Comparison of ENCODE assay signal across 9 mouse cellular contexts in the genomic region with DNA sequence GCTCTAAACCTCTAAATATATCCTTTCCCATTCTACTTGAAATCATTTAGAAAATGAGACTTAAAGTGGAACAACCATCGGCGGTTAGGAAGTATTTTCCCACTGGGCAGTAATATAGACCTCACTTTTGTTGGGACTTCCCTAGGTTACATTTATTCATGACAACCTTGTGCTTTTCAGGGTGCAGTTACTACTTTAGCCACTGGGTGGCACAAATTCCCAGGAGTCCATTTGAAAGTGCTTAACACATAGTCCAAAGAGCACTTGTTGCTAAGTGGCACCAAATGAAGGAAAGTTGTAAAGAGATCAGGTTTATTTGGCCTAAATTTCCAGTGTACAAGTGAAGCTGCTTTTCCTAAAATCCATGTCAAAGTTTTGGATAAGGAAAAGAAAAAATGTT. TPM values are rescaled to one million over a fixed set of nuclear protein-coding genes. Genes with fewer than 3 reads are reported as not detected.
DNase-seq lines count a peak whose midpoint lies in the region; ATAC-seq and TF ChIP-seq lines count a peak whose summit lies in the region.
"Had no signal": no experiment of that assay in that cellular context is flagged by ENCODE, and none has a peak within 500 bp of the region (broad histone marks: within the 10 kb centered on the region; RNA-seq: fewer than 3 reads in every experiment).

No protein-coding gene starts in this region.

- ATAC-seq in forebrain, postnatal 0 days = no peak
- no peak for ATAC-seq in forebrain, embryonic 13.5 days
- ATAC-seq in liver, embryonic 13.5 days (ENCODE audit: low read depth) = no peak

- 63% methylated on average over 2 of the region's 2 CpGs for WGBS in forebrain, postnatal 0 days
- WGBS in forebrain, embryonic 13.5 days = 51% methylated on average over 2 of the region's 2 CpGs
- WGBS in liver, embryonic 13.5 days (ENCODE audit: insufficient replicate concordance) = 16% methylated on average over 2 of the region's 2 CpGs

- H3K27ac ChIP-seq in forebrain, postnatal 0 days (ENCODE audit: low read depth, low read length) = no peak overlapping the region
- H3K27ac ChIP-seq in forebrain, embryonic 13.5 days = no peak overlapping the region
- no peak overlapping the region for H3K27ac ChIP-seq in liver, embryonic 13.5 days
- H3K27ac ChIP-seq: hindbrain, embryonic 15.5 days had no signal

- no peaks in the 10 kb centered on the region for H3K36me3 ChIP-seq in forebrain, postnatal 0 days (ENCODE audit: insufficient read depth)
- H3K36me3 ChIP-seq in forebrain, embryonic 13.5 days (ENCODE audit: poor library complexity, severe bottlenecking) = no peaks in the 10 kb centered on the region
- no peaks in the 10 kb centered on the region for H3K36me3 ChIP-seq in liver, embryonic 13.5 days
- H3K36me3 ChIP-seq: hindbrain, embryonic 15.5 days had no signal

- no peaks in the 10 kb centered on the region for H3K4me1 ChIP-seq in forebrain, postnatal 0 days (ENCODE audit: insufficient read depth)
- H3K4me1 ChIP-seq in forebrain, embryonic 13.5 days = peaks cover 10% of the 10 kb centered on the region
- peaks cover 2% of the 10 kb centered on the region; the same call in 1 of the 2 replicates for H3K4me1 ChIP-seq in liver, embryonic 13.5 days (replicated peaks)
- H3K4me1 ChIP-seq: hindbrain, embryonic 15.5 days had no signal

- TF ChIP-seq CTCF in forebrain, postnatal 0 days (IDR thresholded peaks at IDR 0.05; ENCODE audit: low read depth) = peak; percentile 76

- no peaks in the 10 kb centered on the region for H3K27me3 ChIP-seq in forebrain, postnatal 0 days (ENCODE audit: insufficient read depth, low read length)
- no peaks in the 10 kb centered on the region for H3K27me3 ChIP-seq in forebrain, embryonic 13.5 days
- peaks cover 5% of the 10 kb centered on the region; the same call in 1 of the 2 replicates for H3K27me3 ChIP-seq in liver, embryonic 13.5 days
- H3K27me3 ChIP-seq: hindbrain, embryonic 15.5 days had no signal

- no peak overlapping the region for H3K4me3 ChIP-seq in forebrain, postnatal 0 days (ENCODE audit: low read depth, low read length)
- no peak overlapping the region for H3K4me3 ChIP-seq in forebrain, embryonic 13.5 days
- H3K4me3 ChIP-seq in liver, embryonic 13.5 days (replicated peaks) = no peak overlapping the region
- H3K4me3 ChIP-seq: hindbrain, embryonic 15.5 days had no signal

- intact Hi-C loops in heart, postnatal 36 days (cut with DNase I) = no loop called here

- H3K9ac ChIP-seq in forebrain, postnatal 0 days = no peak overlapping the region
- H3K9ac ChIP-seq in forebrain, embryonic 13.5 days = no peak overlapping the region
- H3K9ac ChIP-seq in liver, embryonic 13.5 days = no peak overlapping the region
- H3K9ac ChIP-seq: hindbrain, embryonic 15.5 days had no signal

- H3K4me2 ChIP-seq in forebrain, postnatal 0 days (ENCODE audit: low read depth) = no peak overlapping the region
- H3K4me2 ChIP-seq in forebrain, embryonic 13.5 days = no peak overlapping the region
- no peak overlapping the region for H3K4me2 ChIP-seq in liver, embryonic 13.5 days
- H3K4me2 ChIP-seq: hindbrain, embryonic 15.5 days had no signal

- DNase-seq in forebrain, postnatal 0 days = peak; percentile 69
- DNase-seq in right cerebral cortex, adult 18-20 months = peak; percentile 37
- no peak for DNase-seq in right cerebral cortex, postnatal 25 days
- DNase-seq in c-Kit-positive CD71-positive TER-119-positive erythroid progenitor cells, embryonic 14.5 days (ENCODE audit: low spot score) = peak; percentile 71
- DNase-seq in heart, postnatal 36 days = peak; percentile 5 to 56
- DNase-seq in liver, embryonic 13.5 days = peak; percentile 38
- peak; percentile 24 for DNase-seq in skeletal muscle tissue, adult 2 months (ENCODE audit: low read depth, low spot score)

- H3K9me3 ChIP-seq in forebrain, postnatal 0 days (ENCODE audit: low read length) = no peaks in the 10 kb centered on the region
- no peaks in the 10 kb centered on the region for H3K9me3 ChIP-seq in forebrain, embryonic 13.5 days (replicated peaks)
- no peaks in the 10 kb centered on the region for H3K9me3 ChIP-seq in liver, embryonic 13.5 days (replicated peaks)
- H3K9me3 ChIP-seq: hindbrain, embryonic 15.5 days had no signal

RNA-seq across cellular contexts. Expression of a gene that starts 12.3 kb away (rescaled TPM):
- 162 and 200 TPM in 2 replicates for total RNA-seq in forebrain, postnatal 0 days (2014; rRNA removed)
- polyA plus RNA-seq in forebrain, postnatal 0 days (2015; fragmentation: Nextera tagmentation; extraction: Ambion mirVana) = 14.7 and 16.5 TPM in 2 replicates
- polyA plus RNA-seq in forebrain, embryonic 13.5 days (2015; fragmentation: Nextera tagmentation; extraction: Ambion mirVana) = 20.5 and 22.6 TPM in 2 replicates
- 10 to 100 TPM; 13.6 to 26.1 TPM for total RNA-seq in heart, postnatal 36 days (2021)
- 4.8 and 6.8 TPM in 2 replicates for polyA plus RNA-seq in liver, embryonic 13.5 days (2015; fragmentation: Nextera tagmentation; extraction: Ambion mirVana)

RNA-seq across cellular contexts. Expression of a gene that starts 12.4 kb away (rescaled TPM):
- 24.8 and 26.1 TPM in 2 replicates for total RNA-seq in forebrain, postnatal 0 days (2014; rRNA removed)
- 29.0 and 30.1 TPM in 2 replicates for polyA plus RNA-seq in forebrain, postnatal 0 days (2015; fragmentation: Nextera tagmentation; extraction: Ambion mirVana)
- polyA plus RNA-seq in forebrain, embryonic 13.5 days (2015; fragmentation: Nextera tagmentation; extraction: Ambion mirVana) = 38.8 and 40.1 TPM in 2 replicates
- 1 to 10 TPM; 5.9 to 8.2 TPM for total RNA-seq in heart, postnatal 36 days (2021)
- 12.8 and 14.5 TPM in 2 replicates for polyA plus RNA-seq in liver, embryonic 13.5 days (2015; fragmentation: Nextera tagmentation; extraction: Ambion mirVana)

RNA-seq across cellular contexts. Expression of a gene that starts 25.5 kb away (rescaled TPM):
- not detected in 2 replicates for total RNA-seq in forebrain, postnatal 0 days (2014; rRNA removed)
- polyA plus RNA-seq in forebrain, postnatal 0 days (2015; fragmentation: Nextera tagmentation; extraction: Ambion mirVana) = not detected in 2 replicates
- polyA plus RNA-seq in forebrain, embryonic 13.5 days (2015; fragmentation: Nextera tagmentation; extraction: Ambion mirVana) = not detected in 2 replicates
- not detected for total RNA-seq in heart, postnatal 36 days (2021)
- polyA plus RNA-seq in liver, embryonic 13.5 days (2015; fragmentation: Nextera tagmentation; extraction: Ambion mirVana) = not detected in 2 replicates
